Mouse (Mus musculus) bone marrow, adult 2 months (tissue): ENCODE measurements around the gene Swap70.

Experiments
- CTCF ChIP-seq: fragments of 200-500 bp; IDR thresholded peaks from 2 replicates; pipeline ENCODE4 v1.5.1; 2011; ENCODE audit warnings: low read length, control low read depth; ENCODE audit not compliant: control insufficient read depth, insufficient read depth
- POLR2A ChIP-seq: fragments of 200-500 bp; IDR thresholded peaks from 2 replicates; pipeline ENCODE4 v1.6.1; 2011; ENCODE audit warnings: low read depth, mild to moderate bottlenecking, control low read depth, low read length, borderline replicate concordance; ENCODE audit not compliant: control insufficient read depth

GRCm38 (mm10) chr7:110254395-110254794 lies 32.9 kb downstream of the Swap70 start:
- TF ChIP-seq POLR2A (no peak), CTCF (no peak)
